Mouse (Mus musculus): Measurements from ENCODE around the gene Chil1. TPM values are rescaled to one million over a fixed set of nuclear protein-coding genes. Genes with fewer than 3 reads are reported as not detected.

Gene Chil1
- polyA plus RNA-seq, 1 experiment, result not detected

GRCm38 (mm10) chr1:134192024-134192423, 10.0 kb downstream of the Chil1 start:
- Histone ChIP-seq H3K4me1 (ENCODE audit: control insufficient read depth) (no peaks in the 10 kb centered on the region), H3K36me3 (ENCODE audit: control insufficient read depth) (no peaks in the 10 kb centered on the region), H3K9me3 (ENCODE audit: control insufficient read depth, low read length) (no peaks in the 10 kb centered on the region), H3K27me3 (ENCODE audit: control insufficient read depth) (peaks cover 12% of the 10 kb centered on the region), H3K4me3 (replicated peaks) (no peak overlapping the region)
- TF ChIP-seq TAL1 (IDR thresholded peaks at IDR 0.05; ENCODE audit: low read length), result no peak
- no peak for TF ChIP-seq GATA1 (IDR thresholded peaks at IDR 0.05; ENCODE audit: low read length)

GRCm38 (mm10) chr1:134193126-134193525, 11.2 kb downstream of the Chil1 start, which contains the start of gene Mybph:
Gene Mybph (plus strand): TSS chr1:134193448.
- Histone ChIP-seq H3K27me3 (ENCODE audit: control insufficient read depth) (peaks cover 10% of the 10 kb centered on the region), H3K36me3 (ENCODE audit: control insufficient read depth) (no peaks in the 10 kb centered on the region), H3K4me1 (ENCODE audit: control insufficient read depth) (no peaks in the 10 kb centered on the region), H3K4me3 (replicated peaks) (no peak within 1 kb of the TSS), H3K9me3 (ENCODE audit: control insufficient read depth, low read length) (no peaks in the 10 kb centered on the region)
- no peak for TF ChIP-seq GATA1 (IDR thresholded peaks at IDR 0.05; ENCODE audit: low read length)
- TF ChIP-seq TAL1 (IDR thresholded peaks at IDR 0.05; ENCODE audit: low read length), result no peak

GRCm38 (mm10) chr1:134193674-134194197, 11.8 kb downstream of the Chil1 start:
- no peaks in the 10 kb centered on the region for H3K9me3 ChIP-seq (ENCODE audit: control insufficient read depth, low read length)
- H3K36me3 ChIP-seq (ENCODE audit: control insufficient read depth), result no peaks in the 10 kb centered on the region
- peaks cover 9% of the 10 kb centered on the region for H3K27me3 ChIP-seq (ENCODE audit: control insufficient read depth)
- TF ChIP-seq GATA1 (IDR thresholded peaks at IDR 0.05; ENCODE audit: low read length), result no peak
- no peak for TF ChIP-seq TAL1 (IDR thresholded peaks at IDR 0.05; ENCODE audit: low read length)
- no peak overlapping the region for H3K4me3 ChIP-seq (replicated peaks)
- H3K4me1 ChIP-seq (ENCODE audit: control insufficient read depth), result no peaks in the 10 kb centered on the region

GRCm38 (mm10) chr1:134194298-134195022, 12.5 kb downstream of the Chil1 start:
- Histone ChIP-seq H3K4me3 (replicated peaks) (no peak overlapping the region), H3K4me1 (ENCODE audit: control insufficient read depth) (no peaks in the 10 kb centered on the region), H3K36me3 (ENCODE audit: control insufficient read depth) (no peaks in the 10 kb centered on the region), H3K9me3 (ENCODE audit: control insufficient read depth, low read length) (no peaks in the 10 kb centered on the region), H3K27me3 (ENCODE audit: control insufficient read depth) (peaks cover 2% of the 10 kb centered on the region; the same call in 1 of the 2 replicates)
- TF ChIP-seq TAL1 (IDR thresholded peaks at IDR 0.05; ENCODE audit: low read length) (no peak), GATA1 (IDR thresholded peaks at IDR 0.05; ENCODE audit: low read length) (no peak)

- H3K36me3 ChIP-seq (ENCODE audit: control insufficient read depth), result no peaks in the 10 kb centered on the region
- TF ChIP-seq GATA1 (IDR thresholded peaks at IDR 0.05; ENCODE audit: low read length) (no peak), TAL1 (IDR thresholded peaks at IDR 0.05; ENCODE audit: low read length) (no peak)
- no peak overlapping the region for H3K4me3 ChIP-seq (replicated peaks)
- H3K27me3 ChIP-seq (ENCODE audit: control insufficient read depth), result no peaks in the 10 kb centered on the region
- no peaks in the 10 kb centered on the region for H3K4me1 ChIP-seq (ENCODE audit: control insufficient read depth)
- no peaks in the 10 kb centered on the region for H3K9me3 ChIP-seq (ENCODE audit: control insufficient read depth, low read length)
These were observed 13.1 kb downstream of the Chil1 start for GRCm38 (mm10) chr1:134195117-134195516.

GRCm38 (mm10) chr1:134195571-134195970, 13.6 kb downstream of the Chil1 start:
- no peak for TF ChIP-seq GATA1 (IDR thresholded peaks at IDR 0.05; ENCODE audit: low read length)
- TF ChIP-seq TAL1 (IDR thresholded peaks at IDR 0.05; ENCODE audit: low read length), result no peak
- no peaks in the 10 kb centered on the region for H3K4me1 ChIP-seq (ENCODE audit: control insufficient read depth)
- H3K9me3 ChIP-seq (ENCODE audit: control insufficient read depth, low read length), result no peaks in the 10 kb centered on the region
- H3K27me3 ChIP-seq (ENCODE audit: control insufficient read depth), result no peaks in the 10 kb centered on the region
- H3K4me3 ChIP-seq (replicated peaks), result no peak overlapping the region
- H3K36me3 ChIP-seq (ENCODE audit: control insufficient read depth), result no peaks in the 10 kb centered on the region

GRCm38 (mm10) chr1:134195979-134196378, 14.0 kb downstream of the Chil1 start:
- H3K4me3 ChIP-seq (replicated peaks), result no peak overlapping the region
- no peak for TF ChIP-seq GATA1 (IDR thresholded peaks at IDR 0.05; ENCODE audit: low read length)
- no peak for TF ChIP-seq TAL1 (IDR thresholded peaks at IDR 0.05; ENCODE audit: low read length)

GRCm38 (mm10) chr1:134196386-134196785, 14.4 kb downstream of the Chil1 start:
- Histone ChIP-seq H3K9me3 (ENCODE audit: control insufficient read depth, low read length) (no peaks in the 10 kb centered on the region), H3K4me1 (ENCODE audit: control insufficient read depth) (no peaks in the 10 kb centered on the region), H3K27me3 (ENCODE audit: control insufficient read depth) (no peaks in the 10 kb centered on the region), H3K36me3 (ENCODE audit: control insufficient read depth) (no peaks in the 10 kb centered on the region), H3K4me3 (replicated peaks) (no peak overlapping the region)
- TF ChIP-seq GATA1 (IDR thresholded peaks at IDR 0.05; ENCODE audit: low read length) (no peak), TAL1 (IDR thresholded peaks at IDR 0.05; ENCODE audit: low read length) (no peak)

More at GRCm38 (mm10) chr1:134195979-134196378, 14.0 kb downstream of the Chil1 start:
- H3K4me1 ChIP-seq (ENCODE audit: control insufficient read depth), result no peaks in the 10 kb centered on the region
- H3K27me3 ChIP-seq (ENCODE audit: control insufficient read depth), result no peaks in the 10 kb centered on the region
- H3K9me3 ChIP-seq (ENCODE audit: control insufficient read depth, low read length), result no peaks in the 10 kb centered on the region
- H3K36me3 ChIP-seq (ENCODE audit: control insufficient read depth), result no peaks in the 10 kb centered on the region

- no peaks in the 10 kb centered on the region for H3K4me1 ChIP-seq (ENCODE audit: control insufficient read depth)
- no peak overlapping the region for H3K4me3 ChIP-seq (replicated peaks)
- H3K9me3 ChIP-seq (ENCODE audit: control insufficient read depth, low read length), result no peaks in the 10 kb centered on the region
- TF ChIP-seq TAL1 (IDR thresholded peaks at IDR 0.05; ENCODE audit: low read length), result no peak
- TF ChIP-seq GATA1 (IDR thresholded peaks at IDR 0.05; ENCODE audit: low read length), result no peak
- no peaks in the 10 kb centered on the region for H3K27me3 ChIP-seq (ENCODE audit: control insufficient read depth)
- H3K36me3 ChIP-seq (ENCODE audit: control insufficient read depth), result no peaks in the 10 kb centered on the region
These were observed 15.5 kb downstream of the Chil1 start for GRCm38 (mm10) chr1:134197325-134197982.
